Mouse (Mus musculus) heart, adult 2 months (tissue): ENCODE measurements at regions not wholly inside any gene's neighbourhood (a gene's known extent, or its start where the extent isn't known, plus 50 kb on each side); places are given as distances from the start of the nearest gene placed in this dataset.
A peak's percentile ranks its signal among the peaks of the same experiment; 100 is the strongest.

Experiments
- DNase-seq, 2 experiments: peaks; one replicate each; pipeline ENCODE4 v3.0.0; 2021
- H3K27ac ChIP-seq: fragments of 200-600 bp; 2 replicates; pipeline ENCODE4 v1.8.1; 2022
- H3K27me3 ChIP-seq: fragments of 200-500 bp; 2 replicates; pipeline ENCODE4 v1.6.1; 2012; ENCODE audit warnings: mild to moderate bottlenecking, low read length, inconsistent platforms, mixed read lengths; ENCODE audit not compliant: control insufficient read depth, insufficient read depth
- H3K36me3 ChIP-seq: fragments of 200-500 bp; 2 replicates; pipeline ENCODE4 v1.6.1; 2012; ENCODE audit warnings: low read length, inconsistent platforms; ENCODE audit not compliant: control insufficient read depth, insufficient read depth
- H3K4me1 ChIP-seq: fragments of 200-500 bp; 2 replicates; pipeline ENCODE4 v1.6.1; 2011; ENCODE audit warnings: low read length; ENCODE audit not compliant: control insufficient read depth, insufficient read depth
- H3K4me3 ChIP-seq: fragments of 200-600 bp; 2 replicates; pipeline ENCODE4 v1.8.1; 2022
- H3K79me2 ChIP-seq: fragments of 200-500 bp; replicated peaks from 2 replicates; pipeline ENCODE4 v1.6.1; 2012; ENCODE audit warnings: mild to moderate bottlenecking, inconsistent platforms, low read length, moderate library complexity, mixed read lengths; ENCODE audit not compliant: control insufficient read depth, insufficient read depth
- H3K9ac ChIP-seq: fragments of 200-500 bp; 2 replicates; pipeline ENCODE4 v1.6.1; 2012; ENCODE audit warnings: low read depth, mild to moderate bottlenecking, control low read depth, inconsistent platforms, low read length, mixed read lengths
- CTCF ChIP-seq: fragments of 200-600 bp; IDR thresholded peaks from 2 replicates; pipeline ENCODE4 v1.8.1; 2022; ENCODE audit warnings: antibody characterized with exemption, mild to moderate bottlenecking, moderate library complexity
- EP300 ChIP-seq: fragments of 200-500 bp; IDR thresholded peaks from 2 replicates; pipeline ENCODE4 v1.6.1; 2011; ENCODE audit warnings: low read depth, low read length, control low read depth; ENCODE audit not compliant: insufficient read depth
- POLR2A ChIP-seq: fragments of 200-500 bp; IDR thresholded peaks from 2 replicates; pipeline ENCODE4 v1.6.1; 2011; ENCODE audit warnings: mild to moderate bottlenecking, low read depth, low read length, control low read depth; ENCODE audit not compliant: insufficient read depth
- WGBS: fragments of 180-500 bp; shearing (Covaris S2); methylation state at CpG from one replicate; pipeline ENCODE4 v1.1.7; 2018; 5-methylcytosine and 5-hydroxymethylcytosine counted together
- intact Hi-C: fragments of 180-260 bp; cut with DNase I; formaldehyde crosslinking; loops from one replicate; pipeline ENCODE4 v1.15.1; 2025

DNA sequence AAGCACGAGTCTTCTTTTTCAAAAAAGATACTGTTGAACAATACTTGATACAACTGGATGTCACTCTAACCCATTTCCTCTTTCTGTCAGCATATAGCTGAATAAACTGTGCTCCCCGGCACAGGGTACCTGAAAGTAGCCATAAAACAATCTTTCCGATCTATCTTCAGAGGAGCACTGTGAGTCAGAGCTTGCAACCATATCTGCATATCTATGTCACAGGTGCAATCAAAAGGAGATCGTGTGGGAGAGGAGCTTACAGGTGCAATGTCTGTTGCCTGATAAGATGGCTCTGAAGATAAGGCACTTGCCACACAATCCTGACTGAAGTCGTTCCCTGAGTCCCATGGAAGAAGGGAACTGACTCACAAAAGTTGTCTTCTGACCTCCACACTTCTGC lies 58.5 kb upstream of the Hnrnpa3 start:
- 60% methylated on average over 5 of the region's 5 CpGs for WGBS
- Histone ChIP-seq H3K36me3 (no peaks in the 10 kb centered on the region), H3K79me2 (no peaks in the 10 kb centered on the region), H3K4me3 (no peak overlapping the region), H3K4me1 (peaks cover 3% of the 10 kb centered on the region; the same call in 1 of the 2 replicates), H3K27ac (no peak overlapping the region), H3K27me3 (no peaks in the 10 kb centered on the region), H3K9ac (no peak overlapping the region)
- DNase-seq, result no peak
- no peak for TF ChIP-seq CTCF
- TF ChIP-seq EP300, result no peak
- no peak for TF ChIP-seq POLR2A
- intact Hi-C loops, result loop anchor here (10.0 kb wide), 2 partner anchors 104 to 244 kb away; partner anchors contain the start of gene Nfe2l2

DNA sequence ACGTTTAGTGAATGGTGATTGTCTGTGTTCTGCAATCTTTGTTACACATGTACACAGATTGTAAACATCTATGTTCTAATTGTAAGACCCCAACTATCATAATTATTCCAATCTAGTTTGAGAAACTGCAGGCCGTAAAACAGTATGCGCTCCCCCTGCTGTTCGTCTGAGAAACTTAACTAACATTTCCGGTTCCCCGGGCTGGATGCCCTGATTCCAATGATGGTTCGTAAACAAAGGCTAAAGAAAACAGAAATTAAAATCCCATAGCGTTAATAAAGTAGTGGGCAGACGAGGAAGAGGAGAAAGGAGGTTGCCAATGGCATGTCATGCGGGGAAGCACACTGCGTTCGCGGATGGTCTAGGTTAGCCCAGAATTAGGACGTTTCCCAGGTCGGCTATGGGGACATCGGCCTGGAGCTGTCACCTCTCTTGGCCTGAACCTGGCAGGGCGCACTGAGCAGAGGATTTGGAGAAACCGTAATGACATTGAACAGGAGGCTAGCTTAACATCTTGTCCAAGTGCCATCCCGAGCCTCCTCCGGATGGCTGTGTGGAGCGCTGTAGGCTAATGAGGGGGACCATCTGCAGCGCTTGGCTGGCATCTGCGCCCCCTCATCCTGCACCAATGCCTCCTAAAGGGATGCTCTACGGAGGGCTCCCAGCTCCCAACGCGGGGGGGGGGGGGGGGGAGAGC lies 55.7 kb upstream of the Hnrnpa3 start:
- H3K4me3 ChIP-seq, result peak overlapping the region; percentile 47
- H3K36me3 ChIP-seq, result no peaks in the 10 kb centered on the region
- peak overlapping the region; percentile 14 for H3K9ac ChIP-seq
- 17% methylated on average over 26 of the region's 26 CpGs for WGBS
- intact Hi-C loops, result loop anchor here (10.0 kb wide), 2 partner anchors 101 to 241 kb away; partner anchors contain the start of gene Nfe2l2
- peak overlapping the region; percentile 36 for H3K27ac ChIP-seq
- no peaks in the 10 kb centered on the region for H3K79me2 ChIP-seq
- H3K27me3 ChIP-seq, result no peaks in the 10 kb centered on the region
- no peak for TF ChIP-seq POLR2A
- 0 out of 2 replicates have a peak, but pooled peaks have one; percentile 18 for TF ChIP-seq EP300
- peak; percentile 81 for TF ChIP-seq CTCF
- peak; percentile 38 to 60 for DNase-seq
- peaks cover 3% of the 10 kb centered on the region; the same call in 1 of the 2 replicates for H3K4me1 ChIP-seq

DNA sequence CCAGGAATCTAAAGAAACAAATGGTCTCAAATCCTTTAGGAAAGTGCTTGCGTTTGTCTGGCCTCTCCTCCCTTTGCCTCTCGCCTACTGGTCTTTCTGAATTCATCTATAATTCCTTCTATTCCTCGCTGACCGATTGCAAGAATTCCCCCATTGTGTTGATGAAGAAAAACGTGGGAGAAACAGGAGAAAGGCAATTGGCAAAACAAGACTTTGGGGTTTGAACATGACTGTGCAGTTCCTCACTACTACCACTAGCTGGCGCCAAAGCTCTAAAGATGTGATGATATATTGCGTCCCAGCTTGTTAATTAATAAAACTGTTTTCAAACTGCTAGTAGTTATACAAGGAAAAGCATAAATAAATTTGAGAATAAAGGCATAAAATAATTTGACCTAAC lies 53.4 kb upstream of the Hnrnpa3 start:
- Histone ChIP-seq H3K27me3 (no peaks in the 10 kb centered on the region), H3K4me1 (peaks cover 3% of the 10 kb centered on the region; the same call in 1 of the 2 replicates), H3K27ac (no peak overlapping the region), H3K9ac (no peak overlapping the region), H3K79me2 (no peaks in the 10 kb centered on the region), H3K4me3 (no peak overlapping the region), H3K36me3 (no peaks in the 10 kb centered on the region)
- intact Hi-C loops, result loop anchor here (1.0 to 10.0 kb wide), 5 partner anchors 99 to 362 kb away; partner anchors contain the start of gene Nfe2l2
- DNase-seq, result peak; percentile 43 to 56
- TF ChIP-seq CTCF (no peak), POLR2A (no peak), EP300 (no peak; the same call in 1 of the 2 replicates)
- 3% methylated on average over 7 of the region's 7 CpGs for WGBS

DNA sequence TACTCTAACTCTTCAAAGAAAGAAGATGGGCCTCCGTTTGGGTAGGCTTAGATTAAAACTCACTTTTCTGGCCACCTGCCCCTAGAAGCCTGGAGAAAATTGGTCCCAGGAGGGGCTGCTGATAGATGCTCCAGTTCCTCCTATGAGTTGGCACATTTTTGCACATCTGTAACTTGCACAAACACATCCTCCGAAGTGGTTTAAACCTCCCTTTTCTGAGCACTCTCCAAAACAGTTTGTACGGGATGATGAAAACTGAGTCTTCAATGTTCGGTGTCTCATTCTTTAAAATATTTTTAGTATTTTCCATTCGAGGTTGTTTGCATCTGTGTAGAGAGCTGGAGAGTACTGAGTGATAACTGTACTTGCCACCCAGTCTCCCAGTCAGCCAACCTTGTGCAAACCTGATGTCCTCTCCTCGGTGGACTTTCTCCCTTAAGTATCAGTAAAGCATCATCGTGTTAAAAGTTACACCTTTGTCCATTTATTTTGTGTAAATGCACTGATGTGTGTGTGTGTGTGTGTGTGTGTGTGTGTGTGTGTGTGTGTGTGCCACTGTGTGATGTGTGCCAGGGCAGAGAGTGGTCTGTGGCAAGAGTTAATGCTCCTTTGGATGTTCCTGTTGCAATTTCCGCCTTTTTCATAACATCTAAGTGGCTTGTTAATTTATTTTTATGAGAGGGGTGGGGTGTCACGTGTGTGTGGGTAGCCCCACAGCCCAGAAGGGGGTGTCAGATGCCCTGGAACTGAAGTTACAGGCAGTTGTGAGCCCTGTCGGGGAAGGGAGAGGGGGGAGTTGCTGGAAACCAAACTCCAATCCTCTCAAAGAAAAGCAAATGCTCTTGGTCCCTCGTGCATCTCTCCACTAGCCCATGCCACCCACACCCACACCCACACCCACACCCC lies 51.8 kb upstream of the Hnrnpa3 start:
- DNase-seq, result no peak
- Histone ChIP-seq H3K27ac (no peak overlapping the region), H3K36me3 (no peaks in the 10 kb centered on the region), H3K79me2 (no peaks in the 10 kb centered on the region), H3K4me1 (peaks cover 3% of the 10 kb centered on the region; the same call in 1 of the 2 replicates), H3K27me3 (no peaks in the 10 kb centered on the region), H3K9ac (no peak overlapping the region), H3K4me3 (no peak overlapping the region)
- WGBS, result 72% methylated on average over 11 of the region's 11 CpGs
- no peak for TF ChIP-seq EP300
- no peak for TF ChIP-seq CTCF
- TF ChIP-seq POLR2A, result no peak
- intact Hi-C loops, result loop anchor here (5.0 to 10.0 kb wide), 3 partner anchors 98 to 360 kb away; partner anchors contain the start of gene Nfe2l2

DNA sequence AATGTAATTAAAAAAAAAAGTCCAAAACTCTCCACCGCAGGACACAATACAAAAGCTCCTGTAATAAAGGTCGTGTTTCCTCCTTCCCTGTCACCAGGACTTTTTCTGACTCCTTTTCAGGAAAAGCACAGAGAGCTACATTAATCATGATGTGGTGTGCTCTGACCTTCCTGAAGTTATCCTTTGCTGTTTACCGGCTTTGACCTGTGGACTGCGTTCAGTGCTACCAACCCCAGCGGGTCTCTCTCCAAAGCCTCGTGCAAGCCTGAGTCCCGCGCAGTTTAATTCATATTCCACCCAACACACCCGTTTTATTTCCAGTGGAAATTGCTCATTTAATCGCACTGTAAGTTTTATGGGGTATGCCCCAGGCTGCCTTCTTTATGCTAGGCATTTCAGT lies 51.1 kb upstream of the Hnrnpa3 start:
- intact Hi-C loops, result loop anchor here (5.0 to 10.0 kb wide), 3 partner anchors 97 to 359 kb away; partner anchors contain the start of gene Nfe2l2
- 68% methylated on average over 10 of the region's 10 CpGs for WGBS
- Histone ChIP-seq H3K4me1 (peaks cover 6% of the 10 kb centered on the region), H3K9ac (no peak overlapping the region), H3K27me3 (no peaks in the 10 kb centered on the region), H3K36me3 (no peaks in the 10 kb centered on the region), H3K79me2 (no peaks in the 10 kb centered on the region), H3K4me3 (no peak overlapping the region), H3K27ac (no peak overlapping the region)
- TF ChIP-seq EP300 (no peak), CTCF (no peak), POLR2A (no peak)
- DNase-seq, result no peak
